Mouse (Mus musculus) c-Kit-positive CD71-positive TER-119-positive erythroid progenitor cells, embryonic 14.5 days (primary cell): ENCODE data around the gene Lpp.

Experiments used
- DNase-seq: peaks from one replicate; pipeline ENCODE4 v3.0.0-alpha.2; 2013; ENCODE audit warnings: low spot score

Lpp gene

DNA sequence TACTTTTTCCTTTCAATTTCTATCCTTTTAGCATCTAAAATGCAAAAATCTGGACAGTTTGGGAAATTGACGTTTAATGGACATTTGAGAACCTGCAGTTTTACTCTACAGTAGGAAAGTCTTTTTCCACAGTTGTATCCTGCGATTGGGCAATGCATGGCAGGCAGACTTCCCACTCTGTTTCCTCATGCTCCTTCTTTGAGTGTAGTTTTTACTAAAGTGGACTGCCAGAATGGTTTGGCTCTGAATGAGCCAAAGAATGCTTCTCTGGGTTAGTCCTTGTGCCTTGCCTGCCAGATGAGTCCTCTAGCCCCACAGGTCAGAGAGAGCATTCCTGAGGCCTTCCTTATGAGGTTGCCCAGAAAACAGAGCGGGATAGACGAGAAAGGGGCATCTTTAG is 166.5 kb downstream of the Lpp start:
- no peak for DNase-seq

DNA sequence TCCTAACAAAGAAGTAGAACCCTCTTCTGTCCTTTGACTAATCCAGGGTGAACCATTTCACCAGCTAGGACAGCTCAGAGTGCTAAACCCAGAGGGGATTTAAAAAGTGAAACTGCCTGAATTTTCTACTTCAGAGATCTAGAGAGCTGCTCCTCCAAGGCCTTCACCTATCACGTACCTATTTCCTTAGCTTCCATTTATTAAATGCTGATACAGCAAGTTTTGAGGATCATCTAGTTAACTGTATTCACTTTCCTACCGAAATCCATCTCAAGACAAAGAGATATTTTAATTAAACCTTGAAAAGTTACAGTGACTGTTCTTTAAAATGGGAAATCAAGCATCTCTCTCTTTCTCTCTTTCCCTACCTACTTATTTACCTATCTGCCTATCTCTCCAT is 167.7 kb downstream of the Lpp start:
- DNase-seq = no peak

DNA sequence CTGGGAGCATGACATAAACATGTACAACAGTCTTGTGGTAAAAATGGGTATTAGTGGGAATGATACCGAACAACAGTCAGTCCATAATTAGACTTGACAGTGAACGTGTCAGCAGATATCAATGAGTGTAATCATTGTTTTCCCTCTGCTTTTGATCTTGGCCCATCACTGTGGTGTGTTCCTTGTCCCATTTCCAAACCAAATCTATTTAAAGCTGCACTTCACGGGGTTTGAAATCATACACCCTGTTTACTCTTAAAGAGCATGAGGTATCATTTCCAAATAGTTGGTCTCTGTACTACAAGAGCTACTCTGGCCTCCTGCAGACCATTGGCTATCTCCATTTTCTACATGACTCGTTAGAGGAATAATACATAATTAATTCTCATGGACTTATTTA is 168.3 kb downstream of the Lpp start:
- DNase-seq = no peak

DNA sequence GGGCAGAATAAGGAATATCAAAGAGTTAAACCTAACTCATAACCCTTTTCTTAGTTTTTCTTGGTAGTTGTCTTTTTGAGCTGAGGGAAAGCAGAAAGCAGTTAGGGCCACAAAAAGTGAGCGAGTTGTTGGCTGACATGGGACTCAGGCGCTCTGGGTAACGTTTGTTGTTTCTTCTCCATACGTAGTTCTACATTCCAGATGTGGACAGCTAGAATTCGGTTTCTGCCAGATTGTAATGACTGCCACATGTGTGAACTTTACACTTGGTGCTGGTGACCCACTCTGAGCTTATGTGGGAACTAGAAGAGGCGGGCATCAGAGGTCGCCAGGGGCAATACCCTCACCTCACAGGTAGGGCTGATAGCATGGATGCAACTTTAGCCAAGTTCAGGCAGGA is 172.0 kb downstream of the Lpp start:
- DNase-seq = no peak

DNA sequence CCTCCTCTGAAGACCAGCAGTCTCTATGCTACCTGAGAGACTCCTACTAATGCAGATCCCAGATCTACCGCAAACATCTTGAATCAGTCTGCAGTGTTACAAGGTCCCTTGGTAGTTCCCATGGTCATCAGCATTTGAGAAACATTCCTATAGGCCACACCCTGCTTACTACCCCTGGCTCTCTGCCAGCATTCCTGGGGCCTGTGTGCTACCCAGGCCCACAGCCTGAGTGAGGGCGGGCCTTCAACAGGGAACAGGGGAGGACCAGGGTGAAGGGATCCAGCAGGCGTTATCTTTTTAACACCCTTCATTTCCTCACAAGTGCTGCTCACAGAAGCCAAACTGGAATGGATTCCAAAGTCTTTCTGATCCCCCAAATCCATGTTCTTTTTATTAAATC is 173.0 kb downstream of the Lpp start:
- DNase-seq = no peak

DNA sequence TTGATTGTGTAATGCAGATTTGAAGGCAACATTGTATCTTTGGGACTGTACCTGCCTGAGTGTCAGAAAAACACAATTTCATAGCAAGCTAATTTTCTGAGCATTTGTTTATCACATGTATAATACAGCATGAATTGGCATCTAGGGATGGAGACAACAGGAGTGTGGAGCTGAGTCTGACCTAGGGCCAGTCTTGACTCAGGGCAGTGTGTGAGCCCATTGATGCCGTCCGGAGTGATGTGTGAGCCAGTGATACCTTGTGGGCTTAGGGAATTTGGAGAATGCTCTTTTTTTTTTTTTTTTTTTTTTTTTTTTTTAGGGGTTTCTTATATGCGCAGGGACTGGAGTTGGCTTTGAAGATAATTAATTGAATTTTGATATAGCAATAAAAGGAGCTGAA is 174.3 kb downstream of the Lpp start:
- DNase-seq = no peak

DNA sequence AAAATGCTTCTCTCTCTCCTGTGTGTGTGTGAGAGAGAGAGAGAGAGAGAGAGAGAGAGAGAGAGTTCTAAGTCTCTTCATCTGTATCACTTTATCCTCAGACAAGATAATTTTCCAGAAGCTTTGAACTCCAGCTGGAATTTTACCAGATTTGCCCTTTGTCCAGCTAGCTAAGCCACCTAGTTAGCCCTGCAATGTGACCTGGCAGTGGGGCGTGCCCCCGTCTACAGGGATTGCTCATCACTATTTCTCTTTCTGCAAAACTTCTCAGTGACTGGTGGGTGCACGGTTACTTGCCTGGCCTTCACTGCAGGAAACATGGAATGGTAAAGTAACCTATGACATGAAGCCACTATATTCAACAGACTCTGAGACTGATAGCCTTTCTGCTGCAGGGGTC is 174.8 kb downstream of the Lpp start:
- no peak for DNase-seq

DNA sequence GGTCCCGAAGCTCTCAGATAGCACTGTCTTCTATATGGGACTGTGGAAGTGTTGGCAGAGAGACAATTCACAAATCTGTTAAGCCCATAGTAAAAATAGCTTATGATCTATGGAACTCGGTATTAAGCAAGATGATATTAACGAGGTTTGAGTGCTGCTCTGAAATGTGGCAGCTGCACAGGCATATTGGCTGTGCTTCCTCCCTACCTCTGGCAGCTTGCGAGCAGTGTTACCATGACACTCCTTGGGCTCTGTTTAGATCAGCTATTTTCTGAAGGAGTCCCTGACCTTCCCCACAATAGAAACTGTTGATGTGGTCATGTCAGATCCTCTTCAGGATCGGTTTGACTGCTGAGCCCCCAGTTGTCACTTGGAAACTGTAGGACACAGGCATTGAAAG is 176.4 kb downstream of the Lpp start:
- DNase-seq = no peak

DNA sequence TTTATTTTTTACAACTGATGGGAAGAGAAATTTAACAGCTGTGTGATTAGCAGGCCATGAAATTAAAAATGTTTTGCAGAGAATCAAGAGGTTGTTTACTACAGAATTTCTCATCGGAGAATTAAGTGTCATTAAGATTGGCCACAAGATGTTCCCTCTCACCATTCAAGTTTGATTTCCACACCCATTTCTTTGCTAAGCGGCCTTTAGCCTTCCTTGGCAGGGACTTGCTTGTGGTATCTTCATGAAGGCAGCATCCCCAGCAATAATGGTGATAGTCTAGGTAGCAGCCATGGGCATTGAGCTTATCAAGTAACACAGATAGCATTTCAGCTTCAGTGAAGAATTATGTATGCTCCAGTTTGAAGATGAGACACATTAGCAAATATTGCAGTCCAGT is 183.7 kb downstream of the Lpp start:
- no peak for DNase-seq

DNA sequence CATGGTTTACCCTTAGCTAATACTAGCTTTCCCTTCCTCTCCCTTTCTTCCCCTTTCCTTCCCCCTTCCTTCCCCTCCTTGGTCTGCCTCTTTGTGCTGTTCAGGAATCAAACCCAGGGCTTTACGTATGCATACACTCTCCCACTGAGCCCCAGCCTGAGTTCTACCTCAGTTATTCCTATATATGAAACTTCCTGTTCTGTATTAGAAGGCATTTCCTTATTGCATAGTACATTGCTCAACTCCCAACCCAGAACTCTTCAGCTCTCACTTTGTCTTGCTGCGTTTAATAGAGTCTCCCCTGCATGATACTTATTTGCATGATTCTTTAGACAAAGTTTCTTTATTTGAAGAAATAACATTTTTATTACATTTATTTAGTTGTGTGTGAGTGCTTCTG is 184.5 kb downstream of the Lpp start:
- no peak for DNase-seq

DNA sequence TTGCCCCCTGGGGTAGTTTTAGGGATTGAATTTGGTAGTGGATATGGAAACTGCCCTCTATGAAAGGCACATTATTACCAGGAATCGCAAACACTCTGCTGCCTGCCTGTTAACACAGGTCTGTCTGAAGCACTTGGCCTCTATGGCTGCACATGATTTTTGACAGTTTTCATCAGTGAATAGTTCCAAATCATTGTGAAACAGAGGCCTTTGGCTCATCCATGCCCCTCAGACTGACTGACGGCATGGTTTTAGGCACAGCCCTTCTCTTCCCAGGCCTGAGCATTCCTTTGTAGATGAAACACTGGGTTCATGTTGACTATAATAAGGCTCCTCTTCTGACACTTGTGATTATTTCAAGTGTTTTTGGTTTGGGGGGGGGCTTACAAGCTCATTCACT is 189.5 kb downstream of the Lpp start:
- no peak for DNase-seq

DNA sequence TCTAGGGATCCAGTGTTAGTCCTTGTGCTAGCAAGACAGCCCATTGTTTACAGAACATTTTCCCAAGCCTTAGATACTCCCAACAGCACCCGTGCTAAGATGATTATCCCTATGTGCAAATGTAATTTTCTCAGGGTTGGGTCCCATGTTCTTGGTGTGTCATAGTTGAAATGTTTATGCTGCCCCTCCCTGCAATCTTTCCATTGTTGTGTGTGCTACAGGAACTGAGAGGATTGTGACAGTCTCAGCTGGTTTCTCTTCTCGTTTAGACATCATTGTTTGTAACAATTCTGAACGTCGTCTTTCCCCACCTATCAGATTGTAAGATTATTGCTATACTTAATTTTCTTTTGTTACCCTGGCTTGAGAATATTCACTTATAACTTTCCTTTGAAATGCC is 200.2 kb downstream of the Lpp start:
- no peak for DNase-seq

DNA sequence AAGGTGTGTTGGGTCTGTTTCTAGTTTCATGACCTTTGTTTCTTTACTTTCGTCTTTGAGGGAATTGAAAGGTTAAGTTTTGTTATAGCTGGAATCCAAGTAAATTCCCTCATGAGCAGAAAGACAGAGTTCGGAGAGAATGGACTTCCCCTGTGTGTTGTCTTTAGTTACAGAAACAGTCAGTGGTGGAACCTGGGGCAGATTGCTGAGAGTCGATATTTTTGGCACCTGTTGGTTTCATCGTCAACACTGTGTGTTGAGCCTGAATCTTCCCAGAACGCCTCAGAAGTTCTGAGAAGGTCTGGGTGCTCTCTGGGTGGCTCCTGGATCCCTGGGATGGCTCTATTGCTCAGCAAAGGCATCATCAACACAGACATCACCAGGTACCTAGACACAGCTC is 201.2 kb downstream of the Lpp start:
- no peak for DNase-seq

DNA sequence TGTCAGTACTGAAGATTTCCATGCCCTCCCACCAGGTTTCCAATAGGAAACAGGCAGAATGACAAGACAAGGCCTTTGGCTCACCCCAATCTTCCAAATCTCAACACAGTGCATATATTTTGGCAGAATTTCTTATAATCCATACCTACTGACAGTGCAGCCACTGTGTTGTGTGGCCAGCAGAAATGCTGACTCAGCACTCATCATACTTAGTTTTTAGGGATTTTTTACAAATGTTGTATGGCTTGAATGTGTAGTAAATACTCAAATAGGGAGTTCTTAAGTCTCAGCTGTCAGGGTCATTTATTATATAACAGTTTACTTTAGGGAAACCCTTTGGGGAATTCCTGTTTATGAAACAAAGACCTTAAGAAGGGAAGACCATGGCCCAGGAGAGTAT is 202.2 kb downstream of the Lpp start:
- DNase-seq = no peak

DNA sequence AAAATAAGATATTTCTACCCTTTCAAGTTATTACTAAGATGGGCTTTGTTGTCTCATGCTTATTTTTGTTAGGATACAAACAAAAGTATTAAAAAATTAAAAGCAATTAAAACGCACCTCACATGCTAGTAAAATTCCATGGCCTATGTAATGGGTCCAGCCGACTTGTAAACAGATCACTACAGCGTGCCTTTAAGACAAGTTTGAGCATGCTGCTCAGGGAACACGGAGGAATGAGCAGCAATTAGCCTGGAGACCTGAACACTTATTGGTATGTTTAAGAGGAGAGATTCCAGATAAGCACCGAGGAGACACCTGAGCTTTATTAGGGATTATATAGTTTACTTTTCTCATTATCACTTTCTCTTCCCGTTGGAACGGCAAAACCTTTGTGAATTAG is 205.3 kb downstream of the Lpp start:
- no peak for DNase-seq

DNA sequence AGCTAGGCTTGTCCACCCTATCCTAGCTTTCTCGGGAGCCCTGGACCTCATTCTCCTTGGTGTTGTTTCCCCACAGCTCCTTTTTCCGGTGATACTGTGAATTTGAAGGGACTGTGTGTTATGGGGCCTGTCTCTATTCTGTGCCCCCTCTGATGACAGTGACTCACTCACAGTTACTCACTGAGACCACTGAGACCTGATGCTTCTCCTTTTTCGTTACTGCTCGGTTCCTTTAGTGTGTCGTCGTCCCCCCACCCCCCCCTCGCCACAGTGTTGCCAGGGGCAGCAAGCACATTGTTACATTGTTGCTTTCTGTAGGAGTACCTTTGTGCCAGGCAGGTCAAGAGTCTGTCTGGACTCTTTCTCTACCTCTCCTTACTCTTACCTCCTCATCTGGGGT is 206.5 kb downstream of the Lpp start:
- DNase-seq = no peak

DNA sequence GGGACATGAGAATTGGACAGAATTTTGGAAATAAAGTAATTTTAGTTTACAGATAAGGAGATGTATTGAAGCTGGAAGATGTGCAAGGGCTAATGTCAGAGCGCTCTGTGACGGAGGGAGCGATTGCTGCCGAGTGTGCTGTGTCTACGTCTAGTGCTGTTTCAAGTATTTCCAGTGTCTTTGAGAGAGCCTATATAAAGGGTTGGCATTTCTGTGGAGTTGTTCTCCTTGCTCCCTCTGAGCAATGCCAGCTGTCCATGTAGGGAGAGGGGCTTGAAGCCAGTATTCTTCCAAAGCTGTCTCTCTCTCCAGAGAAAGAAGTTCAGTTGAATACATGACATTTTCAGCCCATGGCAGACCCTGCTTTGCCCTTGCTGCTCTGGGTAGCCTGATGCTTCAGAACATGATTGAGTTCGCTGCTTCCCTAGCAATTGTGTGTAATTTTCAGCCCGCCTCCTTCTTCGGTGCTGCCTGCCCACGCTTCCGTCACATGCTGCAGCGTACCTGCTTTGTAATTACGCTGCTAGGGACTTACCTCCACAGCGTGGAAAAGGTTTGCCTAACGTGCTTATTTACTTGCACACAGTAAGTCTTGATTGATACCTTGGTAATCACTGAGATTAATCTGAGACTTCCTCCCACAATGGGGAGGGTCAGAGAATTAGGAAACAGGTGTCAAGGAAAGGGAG is 207.1 kb downstream of the Lpp start:
- no peak for DNase-seq

DNA sequence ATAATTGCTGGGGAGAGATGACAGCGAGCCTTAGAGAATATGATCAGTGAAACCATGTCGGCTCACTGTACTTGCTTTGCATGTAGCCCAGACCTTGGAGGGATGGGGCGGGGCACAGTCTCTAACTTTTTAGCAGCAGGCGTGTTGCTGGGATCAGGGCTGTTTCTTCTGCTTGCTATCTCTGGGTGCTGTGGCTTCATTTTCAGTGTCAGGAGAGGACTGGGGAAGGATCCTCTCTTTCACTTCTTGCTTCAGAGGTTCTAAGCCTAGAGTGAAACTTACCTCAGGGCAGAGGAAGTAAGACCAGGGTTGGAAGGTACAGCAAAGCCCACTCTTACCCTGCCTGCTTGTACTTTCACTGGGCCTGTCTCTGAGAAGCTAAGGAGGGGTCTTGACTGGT is 210.0 kb downstream of the Lpp start:
- no peak for DNase-seq

DNA sequence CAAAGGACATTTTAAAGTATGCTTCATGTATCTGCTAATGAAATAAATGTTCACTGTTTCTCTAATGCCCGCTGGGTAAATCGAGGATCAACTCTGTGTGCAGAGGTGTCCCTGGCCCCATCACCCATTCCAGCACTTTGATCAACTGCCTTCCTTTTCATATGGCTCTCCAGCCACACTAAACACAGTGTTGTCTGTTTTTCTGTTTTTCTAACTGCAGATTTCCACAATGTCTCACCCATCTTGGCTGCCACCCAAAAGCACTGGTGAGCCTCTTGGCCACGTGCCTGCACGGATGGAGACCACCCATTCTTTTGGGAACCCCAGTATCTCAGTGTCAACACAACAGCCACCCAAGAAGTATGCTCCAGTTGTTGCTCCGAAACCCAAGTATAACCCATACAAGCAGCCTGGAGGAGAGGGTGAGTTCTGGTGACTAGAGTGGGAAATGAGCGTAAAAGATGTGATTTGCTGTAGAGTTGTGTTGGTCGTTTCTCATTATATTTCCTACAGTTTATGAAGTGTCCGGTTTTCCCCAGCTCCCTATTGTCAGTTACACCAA is 214.7 kb downstream of the Lpp start:
- DNase-seq = no peak

DNA sequence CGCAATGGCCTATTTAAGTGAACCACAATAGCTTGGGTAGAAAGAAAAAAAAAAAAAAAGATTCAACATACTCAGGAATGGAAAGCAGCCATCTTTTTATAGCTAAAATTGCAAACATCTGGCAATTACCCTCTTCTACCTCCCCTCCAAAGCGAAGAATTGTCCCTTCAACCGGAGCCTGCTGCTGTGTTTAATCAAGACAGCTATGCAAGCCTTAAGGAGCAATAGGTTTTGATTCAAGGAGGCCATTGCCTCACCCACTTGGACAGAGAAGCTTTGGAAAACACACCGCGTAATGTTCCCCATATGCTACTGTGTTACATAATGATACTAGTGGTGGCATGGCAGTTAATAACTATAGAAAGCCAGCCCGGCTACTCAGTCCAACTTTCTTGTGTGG is 226.2 kb downstream of the Lpp start:
- DNase-seq = no peak

DNA sequence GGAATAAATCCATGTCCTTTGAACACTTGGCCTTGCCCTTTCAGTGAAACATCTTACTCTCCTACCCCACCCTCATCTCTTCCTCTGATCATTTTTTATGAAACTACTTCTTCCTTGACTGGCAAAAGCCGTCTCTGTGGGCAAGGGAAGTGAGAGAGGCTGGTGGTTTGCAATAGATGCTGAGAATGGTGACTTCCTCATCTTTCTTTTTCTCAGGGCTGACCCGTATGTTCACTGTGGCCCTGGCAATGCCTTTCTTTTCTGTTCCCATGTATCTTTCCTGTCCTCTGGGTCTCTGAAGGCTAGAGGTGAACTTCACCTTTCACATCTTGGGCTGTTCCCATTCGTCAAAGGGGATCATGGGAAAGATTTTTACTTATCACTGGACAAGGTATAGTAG is 226.7 kb downstream of the Lpp start:
- DNase-seq = no peak

DNA sequence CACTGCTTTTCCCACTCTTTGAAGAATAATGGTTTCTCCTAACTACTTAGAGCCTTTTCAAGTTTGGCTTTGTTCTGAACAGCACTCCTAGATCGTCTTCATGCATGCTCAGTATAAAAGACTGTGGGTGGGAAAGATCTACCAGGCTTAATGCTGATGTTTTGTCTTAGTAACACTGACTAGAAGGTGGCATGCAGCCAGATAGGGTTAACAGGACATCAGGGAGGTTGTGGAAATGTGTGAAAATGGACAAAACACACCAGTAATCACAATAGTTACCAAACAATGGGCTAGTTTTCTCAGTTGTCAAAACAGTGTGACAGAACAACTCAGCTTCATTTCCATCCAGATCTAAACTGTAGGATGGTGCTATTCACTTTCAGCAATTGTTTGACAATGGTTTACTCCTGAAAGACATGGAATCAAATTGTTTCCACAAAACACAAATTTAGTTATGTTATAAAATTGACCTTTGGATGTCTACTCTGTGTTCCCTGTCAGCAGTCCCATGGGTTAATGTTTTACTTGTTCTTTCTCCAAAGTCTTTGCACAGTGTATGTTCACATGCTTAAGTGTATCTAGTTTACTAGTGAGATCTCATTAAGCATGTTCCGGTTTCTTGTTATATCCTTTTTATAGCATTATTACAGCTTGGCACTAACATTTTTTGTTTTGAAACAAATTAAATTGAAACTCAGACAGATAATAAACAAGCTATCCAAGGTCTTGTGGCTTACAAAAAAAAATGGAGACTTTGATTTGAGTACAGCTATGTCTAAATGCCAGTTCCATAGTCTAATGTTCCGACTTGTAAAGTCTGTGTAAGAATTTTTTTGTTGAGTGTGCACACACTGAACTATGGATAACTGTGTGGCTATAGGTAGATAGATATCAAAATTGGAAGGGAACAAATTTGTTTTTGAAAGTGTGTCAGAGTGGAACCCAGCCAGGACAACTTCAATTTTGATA is 229.2 kb downstream of the Lpp start:
- no peak for DNase-seq

DNA sequence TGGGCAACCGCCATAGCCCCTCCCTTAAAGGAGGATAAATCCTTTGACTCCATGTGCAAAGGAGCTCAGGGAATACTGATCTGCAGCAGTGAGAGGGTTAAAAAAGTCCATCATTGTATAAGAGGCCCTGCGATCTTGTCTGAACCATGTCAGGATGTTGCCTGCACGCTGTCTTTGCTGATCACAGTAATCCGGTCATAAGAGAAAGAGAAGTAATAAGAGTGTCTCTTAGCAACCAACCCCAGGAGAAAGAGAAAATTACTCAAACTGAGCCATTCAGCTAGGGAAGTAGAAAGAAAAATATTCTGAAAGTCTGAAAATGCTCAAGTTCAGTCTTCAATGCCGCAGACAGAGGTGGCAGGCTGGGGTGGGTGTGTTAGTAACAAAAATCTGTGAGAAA is 231.0 kb downstream of the Lpp start:
- no peak for DNase-seq
